Mouse (Mus musculus) forebrain, embryonic 12.5 days (tissue): ENCODE data around the gene Bag5. TPM values are rescaled to one million over a fixed set of nuclear protein-coding genes. Genes with fewer than 3 reads are reported as not detected.

ENCODE experiments used
- polyA plus RNA-seq: library from polyadenylated mRNA; unstranded; fragments of >200 nt; fragmentation: Nextera tagmentation; extraction: Ambion mirVana; gene quantifications from 2 replicates; pipeline ENCODE4 v1.2.1, GENCODE M21; 2016

The Bag5 gene
- polyA plus RNA-seq, 1 experiment from 2014 or later = 62.7 TPM

Other genes with a start within 250 kb of the Bag5 start
- 2.5 and 3.5 TPM in 2 replicates for gene Gm266, start 227.4 kb downstream of the Bag5 start, polyA plus RNA-seq
- 734 and 738 TPM in 2 replicates for gene Eif5, start 175.2 kb downstream of the Bag5 start, polyA plus RNA-seq
- gene Mark3, start 138.7 kb downstream of the Bag5 start, polyA plus RNA-seq = 73.1 and 82.3 TPM in 2 replicates
- gene Ckb, start 40.9 kb downstream of the Bag5 start, polyA plus RNA-seq = 2,395 and 2,485 TPM in 2 replicates
- 15.4 and 16.7 TPM in 2 replicates for gene Trmt61a, start 35.2 kb downstream of the Bag5 start, polyA plus RNA-seq
- gene Apopt1, start within 50 bp of the Bag5 start, polyA plus RNA-seq = 55.0 and 56.0 TPM in 2 replicates
- 302 and 307 TPM in 2 replicates for gene Klc1, start 45.6 kb upstream of the Bag5 start, polyA plus RNA-seq
- gene Xrcc3, start 100.6 kb upstream of the Bag5 start, polyA plus RNA-seq = 10.0 and 11.6 TPM in 2 replicates
- 50.3 and 55.0 TPM in 2 replicates for gene Zfyve21, start 100.9 kb upstream of the Bag5 start, polyA plus RNA-seq
- 9.5 and 9.9 TPM in 2 replicates for gene Ppp1r13b, start 194.9 kb upstream of the Bag5 start, polyA plus RNA-seq